Mouse (Mus musculus) forebrain, embryonic 15.5 days (tissue): Measurements from ENCODE around the gene Ncapd2. TPM values are rescaled to one million over a fixed set of nuclear protein-coding genes. Genes with fewer than 3 reads are reported as not detected.
A peak's percentile ranks its signal among the peaks of the same experiment; 100 is the strongest.

Experiments
- ATAC-seq: fragments of 200-750 bp; cut with Nextera tagmentation; replicated peaks from 2 replicates; pipeline ENCODE4 v1.8.0; 2017; ENCODE audit warnings: mild to moderate bottlenecking, moderate TSS enrichment, moderate library complexity
- H3K27ac ChIP-seq: fragments of 300-500 bp; sonication (generic); replicated peaks from 2 replicates; pipeline ENCODE4 v1.5.1; 2015; ENCODE audit warnings: mild to moderate bottlenecking, inconsistent platforms
- H3K27me3 ChIP-seq: fragments of 300-500 bp; sonication (generic); 2 replicates; pipeline ENCODE4 v1.6.1; 2015; ENCODE audit warnings: inconsistent platforms
- H3K36me3 ChIP-seq: fragments of 300-500 bp; sonication (generic); 2 replicates; pipeline ENCODE4 v1.6.1; 2015; ENCODE audit warnings: mild to moderate bottlenecking, inconsistent platforms
- H3K4me1 ChIP-seq: fragments of 300-500 bp; sonication (generic); 2 replicates; pipeline ENCODE4 v1.6.1; 2015; ENCODE audit warnings: inconsistent platforms
- H3K4me2 ChIP-seq: fragments of 300-500 bp; sonication (generic); replicated peaks from 2 replicates; pipeline ENCODE4 v1.6.1; 2015; ENCODE audit warnings: mild to moderate bottlenecking, inconsistent platforms
- H3K4me3 ChIP-seq: fragments of 300-500 bp; sonication (generic); 2 replicates; pipeline ENCODE4 v1.5.1; 2015; ENCODE audit warnings: mild to moderate bottlenecking, inconsistent platforms
- H3K9ac ChIP-seq: fragments of 300-500 bp; sonication (generic); replicated peaks from 2 replicates; pipeline ENCODE4 v1.6.1; 2015; ENCODE audit warnings: mild to moderate bottlenecking, inconsistent platforms
- H3K9me3 ChIP-seq: fragments of 300-500 bp; sonication (generic); 2 replicates; pipeline ENCODE4 v1.6.1; 2016; ENCODE audit warnings: inconsistent platforms
- WGBS: fragments of 180-500 bp; shearing (Covaris S2); methylation state at CpG from one replicate; pipeline ENCODE4 v1.1.7; 2015; ENCODE audit warnings: mixed read lengths; 5-methylcytosine and 5-hydroxymethylcytosine counted together
- polyA plus RNA-seq: library from polyadenylated mRNA; unstranded; fragments of >200 nt; fragmentation: Nextera tagmentation; extraction: Ambion mirVana; gene quantifications from 2 replicates; pipeline ENCODE4 v1.2.1, GENCODE M21; 2015

Gene Ncapd2
- polyA plus RNA-seq, 1 experiment from 2014 or later, result 99.5 TPM

- H3K9ac ChIP-seq, result no peak overlapping the region
- no peaks in the 10 kb centered on the region for H3K9me3 ChIP-seq
- no peak overlapping the region for H3K4me2 ChIP-seq
- ATAC-seq, result no peak
- H3K4me1 ChIP-seq, result no peaks in the 10 kb centered on the region
- 0 out of 2 replicates have a peak, but pooled peaks cover 4% of the 10 kb centered on the region for H3K27me3 ChIP-seq
- H3K27ac ChIP-seq, result no peak overlapping the region
- no peak overlapping the region for H3K4me3 ChIP-seq
- 83% methylated on average over 1 of the region's 1 CpGs for WGBS
- no peaks in the 10 kb centered on the region for H3K36me3 ChIP-seq
These were observed 18.9 kb upstream of the Ncapd2 start for GRCm38 (mm10) chr6:125210436-125210835.

DNA sequence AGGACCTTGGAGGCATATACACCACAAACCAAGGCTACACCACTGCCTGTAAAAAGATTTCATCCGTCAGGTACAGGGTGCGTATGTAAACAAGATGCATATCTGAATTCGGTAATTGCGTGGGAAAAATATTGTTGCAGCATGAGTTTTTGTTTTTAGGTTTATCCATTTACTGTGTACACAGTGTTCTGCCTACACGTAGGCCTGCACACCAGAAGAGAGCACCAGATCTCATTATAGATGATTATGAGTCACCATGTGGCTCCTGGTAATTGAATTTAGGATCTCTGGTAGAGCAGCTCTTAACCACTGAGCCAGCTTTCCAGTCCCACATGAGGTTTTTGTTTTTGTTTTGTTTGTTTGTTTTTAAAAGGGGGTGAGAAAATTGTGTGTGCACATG lies 5.7 kb upstream of the Ncapd2 start:
- H3K9ac ChIP-seq, result no peak overlapping the region
- ATAC-seq, result no peak
- peaks cover 12% of the 10 kb centered on the region; the same call in 1 of the 2 replicates for H3K36me3 ChIP-seq
- H3K9me3 ChIP-seq, result no peaks in the 10 kb centered on the region
- peaks cover 11% of the 10 kb centered on the region for H3K4me1 ChIP-seq
- H3K4me3 ChIP-seq, result no peak overlapping the region
- H3K27me3 ChIP-seq, result no peaks in the 10 kb centered on the region
- WGBS, result 86% methylated on average over 5 of the region's 5 CpGs
- no peak overlapping the region for H3K27ac ChIP-seq
- H3K4me2 ChIP-seq, result no peak overlapping the region

GRCm38 (mm10) chr6:125196301-125196700 lies 4.8 kb upstream of the Ncapd2 start:
- peaks cover 12% of the 10 kb centered on the region; the same call in 1 of the 2 replicates for H3K36me3 ChIP-seq
- WGBS, result 45% methylated on average over 3 of the region's 3 CpGs
- no peak overlapping the region for H3K27ac ChIP-seq
- no peak for ATAC-seq
- no peaks in the 10 kb centered on the region for H3K9me3 ChIP-seq
- H3K4me1 ChIP-seq, result peaks cover 11% of the 10 kb centered on the region
- no peak overlapping the region for H3K9ac ChIP-seq
- no peak overlapping the region for H3K4me2 ChIP-seq
- H3K27me3 ChIP-seq, result no peaks in the 10 kb centered on the region
- H3K4me3 ChIP-seq, result no peak overlapping the region

DNA sequence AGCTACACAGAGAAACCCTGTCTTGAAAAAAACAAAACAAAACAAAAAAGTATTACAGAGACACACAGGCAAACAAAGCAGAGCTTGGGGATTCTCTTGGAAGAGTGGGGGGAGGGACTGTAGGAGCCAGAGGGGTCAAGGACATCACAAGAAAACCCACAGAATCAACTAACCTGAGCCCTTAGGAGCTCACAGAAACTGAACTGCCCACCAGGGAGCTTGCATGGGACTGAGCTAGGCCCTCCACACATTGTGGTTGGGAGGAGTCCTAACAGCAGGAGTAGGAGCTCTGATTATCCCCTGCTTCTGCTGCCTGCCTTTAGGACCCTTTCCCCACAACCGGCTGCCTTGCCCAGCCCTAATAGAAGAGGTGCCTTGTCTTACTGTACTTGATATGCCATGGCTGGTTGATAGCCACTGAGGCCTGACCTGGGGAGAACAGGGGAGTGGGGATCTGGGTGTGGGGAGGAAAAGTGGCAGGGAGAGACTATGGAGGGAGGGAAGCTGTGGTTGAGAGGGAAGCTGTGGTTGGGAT lies 4.1 kb upstream of the Ncapd2 start:
- peaks cover 16% of the 10 kb centered on the region for H3K4me1 ChIP-seq
- H3K9me3 ChIP-seq, result no peaks in the 10 kb centered on the region
- no peak overlapping the region for H3K4me3 ChIP-seq
- H3K9ac ChIP-seq, result no peak overlapping the region
- no peak overlapping the region for H3K27ac ChIP-seq
- 15% methylated on average over 1 of the region's 1 CpGs for WGBS
- no peak overlapping the region for H3K4me2 ChIP-seq
- H3K27me3 ChIP-seq, result no peaks in the 10 kb centered on the region
- no peak for ATAC-seq
- H3K36me3 ChIP-seq, result peaks cover 12% of the 10 kb centered on the region; the same call in 1 of the 2 replicates

GRCm38 (mm10) chr6:125193390-125193789 lies 1.9 kb upstream of the Ncapd2 start:
- Histone ChIP-seq H3K36me3 (peaks cover 21% of the 10 kb centered on the region), H3K9me3 (no peaks in the 10 kb centered on the region), H3K9ac (no peak overlapping the region), H3K4me1 (peaks cover 29% of the 10 kb centered on the region), H3K27me3 (no peaks in the 10 kb centered on the region), H3K4me2 (no peak overlapping the region), H3K4me3 (no peak overlapping the region), H3K27ac (no peak overlapping the region)
- WGBS, result 84% methylated on average over 7 of the region's 7 CpGs
- ATAC-seq, result no peak

DNA sequence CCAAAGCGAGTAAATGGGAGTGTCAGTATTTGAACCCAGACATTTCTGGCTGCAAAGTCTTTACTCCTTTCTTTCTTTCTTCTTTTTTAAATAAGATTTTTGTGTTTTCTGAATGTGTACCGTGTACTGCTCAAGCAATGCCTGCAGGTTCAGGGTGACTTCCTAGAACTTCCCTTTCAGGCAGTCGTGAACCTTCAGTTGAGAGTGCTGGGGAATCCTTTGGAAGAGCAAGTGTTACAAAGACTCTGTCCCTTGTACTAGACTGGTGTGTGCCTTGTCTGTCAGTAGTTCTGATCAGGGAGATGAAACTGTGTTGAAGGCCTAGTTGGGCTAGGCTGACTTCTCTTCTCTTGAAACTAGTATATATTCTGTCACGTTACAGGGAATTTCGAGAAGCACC lies 1.3 kb upstream of the Ncapd2 start:
- H3K4me2 ChIP-seq, result peak overlapping the region; percentile 77
- 44% methylated on average over 5 of the region's 5 CpGs for WGBS
- no peaks in the 10 kb centered on the region for H3K9me3 ChIP-seq
- peak overlapping the region; percentile 83 for H3K4me3 ChIP-seq
- H3K27me3 ChIP-seq, result no peaks in the 10 kb centered on the region
- peaks cover 29% of the 10 kb centered on the region for H3K4me1 ChIP-seq
- peaks cover 26% of the 10 kb centered on the region for H3K36me3 ChIP-seq
- peak overlapping the region; percentile 100; the same call in 1 of the 2 replicates for H3K27ac ChIP-seq
- peak overlapping the region; percentile 81 for H3K9ac ChIP-seq
- no peak for ATAC-seq

DNA sequence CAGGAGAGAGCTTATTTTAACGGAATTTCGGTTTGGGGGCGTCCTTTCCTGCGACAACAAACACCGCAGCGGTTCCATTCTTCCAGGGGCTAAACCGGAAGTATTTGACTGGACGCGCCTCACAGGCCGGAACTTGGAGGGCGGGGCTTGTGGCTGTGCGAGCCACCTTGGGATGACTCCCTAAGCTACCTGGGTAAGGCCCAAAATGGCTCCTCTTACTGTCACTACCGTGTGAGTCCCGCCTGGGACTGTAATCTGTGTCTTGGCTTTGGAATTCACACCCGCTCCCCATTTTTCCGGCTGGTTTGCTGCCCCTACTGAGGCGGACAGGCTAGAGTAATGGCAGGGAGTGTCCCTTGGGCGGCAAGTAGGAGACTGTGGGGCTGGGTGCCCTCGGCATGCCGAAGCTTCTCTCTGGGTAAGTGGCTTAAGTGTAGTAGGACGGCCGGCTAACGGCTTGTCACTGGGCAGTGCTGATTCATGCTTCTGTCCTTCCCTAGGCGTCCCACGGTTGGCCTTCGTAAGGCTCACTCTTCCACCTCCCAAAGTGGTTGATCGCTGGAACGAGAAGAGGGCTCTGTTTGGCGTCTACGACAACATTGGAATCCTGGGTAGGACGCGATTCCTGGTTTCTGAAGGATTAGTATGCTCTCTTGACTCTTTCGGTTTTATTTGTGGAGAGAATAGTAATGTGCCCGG lies 664 bp upstream of the Ncapd2 start:
- Histone ChIP-seq H3K4me2 (peak overlapping the region; percentile 77), H3K4me1 (peaks cover 29% of the 10 kb centered on the region), H3K36me3 (peaks cover 33% of the 10 kb centered on the region), H3K9ac (peak overlapping the region; percentile 81), H3K27ac (peak overlapping the region; percentile 100), H3K27me3 (no peaks in the 10 kb centered on the region), H3K9me3 (no peaks in the 10 kb centered on the region), H3K4me3 (peak overlapping the region; percentile 83)
- peak; percentile 94 for ATAC-seq
- under 1% methylated on average over 34 of the region's 34 CpGs for WGBS

DNA sequence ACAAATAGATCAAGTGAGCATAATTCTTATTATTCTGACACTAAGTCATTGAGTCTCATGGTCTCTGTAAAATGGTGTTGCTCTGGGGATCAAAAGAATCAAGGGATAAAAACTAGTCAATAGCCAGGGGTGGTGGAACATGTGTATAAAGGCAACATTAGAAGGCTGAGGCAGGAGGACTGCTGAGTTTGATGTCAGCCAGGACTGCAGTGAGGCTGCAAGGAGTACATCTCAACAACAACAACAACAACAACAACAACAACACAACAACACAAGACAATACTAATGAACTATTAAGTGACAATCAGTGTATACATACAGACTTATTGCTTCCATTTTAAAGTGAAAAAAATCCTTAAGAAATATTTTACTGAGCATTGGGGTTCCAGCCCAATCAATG lies 685 bp downstream of the Ncapd2 start:
- H3K27me3 ChIP-seq, result no peaks in the 10 kb centered on the region
- peaks cover 46% of the 10 kb centered on the region for H3K36me3 ChIP-seq
- ATAC-seq, result no peak
- H3K4me1 ChIP-seq, result peaks cover 29% of the 10 kb centered on the region
- H3K9ac ChIP-seq, result peak overlapping the region; percentile 71
- peak overlapping the region; percentile 77 for H3K4me2 ChIP-seq
- peak overlapping the region; percentile 83 for H3K4me3 ChIP-seq
- peak overlapping the region; percentile 100 for H3K27ac ChIP-seq
- H3K9me3 ChIP-seq, result no peaks in the 10 kb centered on the region

DNA sequence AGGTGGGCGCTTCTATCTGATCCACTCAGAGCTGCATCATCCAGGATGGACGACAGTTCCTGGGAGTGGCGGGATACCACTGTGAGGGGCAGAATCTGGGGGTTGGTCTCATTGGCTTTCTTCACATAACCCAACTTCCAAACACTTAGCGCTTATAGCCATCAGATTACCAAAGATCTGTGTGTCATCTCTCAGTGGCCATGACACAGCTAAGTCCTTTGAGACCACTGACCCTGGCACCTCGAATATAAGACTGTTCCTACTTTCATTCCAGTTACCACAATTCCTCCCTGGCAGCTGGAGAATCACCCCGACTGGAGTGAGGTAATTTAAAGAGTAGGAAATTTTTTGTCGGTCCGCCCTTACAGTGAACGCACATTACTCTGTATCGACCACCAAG lies 5.3 kb downstream of the Ncapd2 start:
- no peak for ATAC-seq
- WGBS, result 96% methylated on average over 10 of the region's 10 CpGs
- Histone ChIP-seq H3K36me3 (peaks cover 78% of the 10 kb centered on the region), H3K9me3 (no peaks in the 10 kb centered on the region), H3K4me1 (peaks cover 19% of the 10 kb centered on the region), H3K4me3 (no peak overlapping the region), H3K9ac (no peak overlapping the region), H3K27me3 (no peaks in the 10 kb centered on the region), H3K27ac (no peak overlapping the region), H3K4me2 (no peak overlapping the region)

GRCm38 (mm10) chr6:125182133-125182532 lies 9.4 kb downstream of the Ncapd2 start:
- Histone ChIP-seq H3K27me3 (no peaks in the 10 kb centered on the region), H3K4me3 (no peak overlapping the region), H3K36me3 (peaks cover 96% of the 10 kb centered on the region), H3K9me3 (no peaks in the 10 kb centered on the region), H3K9ac (no peak overlapping the region), H3K4me2 (no peak overlapping the region), H3K27ac (no peak overlapping the region), H3K4me1 (no peaks in the 10 kb centered on the region; the same call in 1 of the 2 replicates)
- ATAC-seq, result no peak
- 70% methylated on average over 5 of the region's 5 CpGs for WGBS

- H3K27me3 ChIP-seq, result no peaks in the 10 kb centered on the region
- H3K4me1 ChIP-seq, result no peaks in the 10 kb centered on the region
- no peak overlapping the region for H3K27ac ChIP-seq
- H3K4me3 ChIP-seq, result no peak overlapping the region
- WGBS, result 91% methylated on average over 7 of the region's 7 CpGs
- H3K36me3 ChIP-seq, result peaks cover 94% of the 10 kb centered on the region
- no peaks in the 10 kb centered on the region for H3K9me3 ChIP-seq
- H3K9ac ChIP-seq, result no peak overlapping the region
- ATAC-seq, result no peak
- no peak overlapping the region for H3K4me2 ChIP-seq
These were observed 11.9 kb downstream of the Ncapd2 start for GRCm38 (mm10) chr6:125179601-125180000.

GRCm38 (mm10) chr6:125175469-125175868 lies 16.0 kb downstream of the Ncapd2 start:
- Histone ChIP-seq H3K27me3 (no peaks in the 10 kb centered on the region), H3K4me3 (no peak overlapping the region), H3K9me3 (no peaks in the 10 kb centered on the region), H3K27ac (no peak overlapping the region), H3K9ac (no peak overlapping the region), H3K36me3 (peaks cover 94% of the 10 kb centered on the region), H3K4me1 (no peaks in the 10 kb centered on the region), H3K4me2 (no peak overlapping the region)
- WGBS, result 90% methylated on average over 5 of the region's 5 CpGs
- ATAC-seq, result no peak

GRCm38 (mm10) chr6:125173256-125173655 lies 18.2 kb downstream of the Ncapd2 start:
- no peaks in the 10 kb centered on the region for H3K9me3 ChIP-seq
- no peak overlapping the region for H3K4me2 ChIP-seq
- H3K4me1 ChIP-seq, result no peaks in the 10 kb centered on the region
- no peak for ATAC-seq
- no peak overlapping the region for H3K9ac ChIP-seq
- no peak overlapping the region for H3K27ac ChIP-seq
- no peak overlapping the region for H3K4me3 ChIP-seq
- H3K27me3 ChIP-seq, result no peaks in the 10 kb centered on the region
- WGBS, result 90% methylated on average over 7 of the region's 7 CpGs
- peaks cover 97% of the 10 kb centered on the region for H3K36me3 ChIP-seq
